Mouse (Mus musculus) hindbrain, embryonic 15.5 days (tissue): ENCODE measurements around the gene Vmn2r32. TPM values are rescaled to one million over a fixed set of nuclear protein-coding genes. Genes with fewer than 3 reads are reported as not detected.
"Not testable (repeated sequence)": the region's sequence is repeated elsewhere in the genome, so short reads cannot be mapped to it uniquely, and the experiment has no call there.

Experiments used
- ATAC-seq: fragments of 200-750 bp; cut with Nextera tagmentation; 2 replicates; pipeline ENCODE4 v1.8.0; 2017; ENCODE audit warnings: low read depth, moderate number of reproducible peaks, moderate TSS enrichment; ENCODE audit not compliant: low FRiP score
- H3K27ac ChIP-seq: fragments of 300-500 bp; sonication (generic); replicated peaks from 2 replicates; pipeline ENCODE4 v1.5.1; 2015; ENCODE audit warnings: mild to moderate bottlenecking, inconsistent platforms
- H3K27me3 ChIP-seq: fragments of 300-500 bp; sonication (generic); 2 replicates; pipeline ENCODE4 v1.6.1; 2015; ENCODE audit warnings: control low read depth, inconsistent platforms
- H3K36me3 ChIP-seq: fragments of 300-500 bp; sonication (generic); 2 replicates; pipeline ENCODE4 v1.6.1; 2015; ENCODE audit warnings: control low read depth, inconsistent platforms
- H3K4me1 ChIP-seq: fragments of 300-500 bp; sonication (generic); replicated peaks from 2 replicates; pipeline ENCODE4 v1.6.1; 2015; ENCODE audit warnings: control low read depth, inconsistent platforms
- H3K4me2 ChIP-seq: fragments of 300-500 bp; sonication (generic); 2 replicates; pipeline ENCODE4 v1.6.1; 2015; ENCODE audit warnings: moderate library complexity, mild to moderate bottlenecking, inconsistent platforms
- H3K4me3 ChIP-seq: fragments of 300-500 bp; sonication (generic); 2 replicates; pipeline ENCODE4 v1.5.1; 2015; ENCODE audit warnings: mild to moderate bottlenecking, inconsistent platforms
- H3K9ac ChIP-seq: fragments of 300-500 bp; sonication (generic); 2 replicates; pipeline ENCODE4 v1.6.1; 2015; ENCODE audit warnings: inconsistent platforms
- H3K9me3 ChIP-seq: fragments of 300-500 bp; sonication (generic); 2 replicates; pipeline ENCODE4 v1.6.1; 2016; ENCODE audit warnings: control low read depth, inconsistent platforms
- WGBS: fragments of 180-500 bp; shearing (Covaris S2); methylation state at CpG from one replicate; pipeline ENCODE4 v1.1.7; 2015; 5-methylcytosine and 5-hydroxymethylcytosine counted together
- polyA plus RNA-seq: library from polyadenylated mRNA; unstranded; fragments of >200 nt; fragmentation: Nextera tagmentation; extraction: Ambion mirVana; gene quantifications from 2 replicates; pipeline ENCODE4 v1.2.1, GENCODE M21; 2015

The Vmn2r32 gene
- not detected in 2 replicates for polyA plus RNA-seq

DNA sequence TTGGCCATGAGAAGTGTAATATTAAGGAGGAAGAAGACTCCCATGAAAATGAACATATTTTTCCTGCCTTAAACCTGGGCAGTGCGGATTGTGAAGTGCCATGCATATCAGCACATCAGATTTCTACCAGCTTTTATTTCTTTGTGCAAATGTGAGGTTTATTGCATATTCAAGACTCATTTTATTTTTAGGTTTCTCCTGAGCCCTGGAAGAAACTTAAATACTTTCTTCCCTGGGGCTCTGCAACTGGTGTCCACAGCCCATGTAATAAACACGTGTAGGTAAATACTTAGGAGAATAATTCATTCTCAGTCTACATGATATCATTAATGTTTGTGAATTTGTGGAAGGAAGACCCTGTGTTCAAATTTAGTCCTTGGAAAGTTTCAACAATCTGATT lies at the start of gene Vmn2r32:
TSS of gene Vmn2r32 (minus strand) at position 101 of the 400 bp plus-strand sequence.
- H3K9me3 ChIP-seq, H3K27ac ChIP-seq, H3K27me3 ChIP-seq, H3K36me3 ChIP-seq, H3K9ac ChIP-seq, H3K4me3 ChIP-seq, ATAC-seq, H3K4me2 ChIP-seq, H3K4me1 ChIP-seq: not testable (repeated sequence)
- WGBS: 38% methylated on average over 1 of the region's 2 CpGs

Other genes starting within 250 kb of the Vmn2r32 start
- gene Vmn2r29, start 232.7 kb downstream of the Vmn2r32 start, polyA plus RNA-seq: 1.5 and 1.7 TPM in 2 replicates
- 9.8 and 10.1 TPM in 2 replicates for gene Gm45844, start 201.7 kb downstream of the Vmn2r32 start, polyA plus RNA-seq
- 184 and 202 TPM in 2 replicates for gene Clcn4, start 179.2 kb downstream of the Vmn2r32 start, polyA plus RNA-seq
- gene Vmn2r30, start 142.4 kb downstream of the Vmn2r32 start, polyA plus RNA-seq: not detected in 2 replicates
- gene Gm45783, start 105.4 kb downstream of the Vmn2r32 start, polyA plus RNA-seq: not detected in 2 replicates
- not detected in 2 replicates for gene Vmn2r31, start 80.3 kb downstream of the Vmn2r32 start, polyA plus RNA-seq
- gene Vmn2r33, start 86.8 kb upstream of the Vmn2r32 start, polyA plus RNA-seq: not detected in 2 replicates
- not detected in 2 replicates for gene Vmn2r34, start 209.5 kb upstream of the Vmn2r32 start, polyA plus RNA-seq